Mouse (Mus musculus) forebrain, embryonic 13.5 days (tissue): ENCODE measurements at regions not wholly inside any gene's neighbourhood (a gene's known extent, or its start where the extent isn't known, plus 50 kb on each side); places are given as distances from the start of the nearest gene placed in this dataset.
"Not testable (repeated sequence)": the region's sequence is repeated elsewhere in the genome, so short reads cannot be mapped to it uniquely, and the experiment has no call there.

Experiments used
- ATAC-seq: fragments of 200-750 bp; cut with Nextera tagmentation; 2 replicates; pipeline ENCODE4 v1.8.0; 2017
- H3K27ac ChIP-seq: fragments of 300-500 bp; sonication (generic); 2 replicates; pipeline ENCODE4 v1.5.1; 2015; ENCODE audit warnings: inconsistent platforms, mild to moderate bottlenecking, moderate library complexity
- H3K27me3 ChIP-seq: fragments of 300-500 bp; sonication (generic); 2 replicates; pipeline ENCODE4 v1.6.1; 2015; ENCODE audit warnings: mild to moderate bottlenecking, inconsistent platforms
- H3K36me3 ChIP-seq: fragments of 300-500 bp; sonication (generic); 2 replicates; pipeline ENCODE4 v1.6.1; 2015; ENCODE audit warnings: mild to moderate bottlenecking, inconsistent platforms; ENCODE audit not compliant: poor library complexity, severe bottlenecking
- H3K4me1 ChIP-seq: fragments of 300-500 bp; sonication (generic); 2 replicates; pipeline ENCODE4 v1.6.1; 2015; ENCODE audit warnings: inconsistent platforms
- H3K4me2 ChIP-seq: fragments of 300-500 bp; sonication (generic); 2 replicates; pipeline ENCODE4 v1.6.1; 2015; ENCODE audit warnings: inconsistent platforms, mild to moderate bottlenecking, moderate library complexity
- H3K4me3 ChIP-seq: fragments of 300-500 bp; sonication (generic); 2 replicates; pipeline ENCODE4 v1.5.1; 2015; ENCODE audit warnings: mild to moderate bottlenecking, inconsistent platforms
- H3K9ac ChIP-seq: fragments of 300-500 bp; sonication (generic); 2 replicates; pipeline ENCODE4 v1.6.1; 2015; ENCODE audit warnings: mild to moderate bottlenecking, inconsistent platforms
- H3K9me3 ChIP-seq: fragments of 300-500 bp; sonication (generic); replicated peaks from 2 replicates; pipeline ENCODE4 v1.6.1; 2016; ENCODE audit warnings: inconsistent platforms
- WGBS: fragments of 180-500 bp; shearing (Covaris S2); methylation state at CpG from one replicate; pipeline ENCODE4 v1.1.7; 2015; 5-methylcytosine and 5-hydroxymethylcytosine counted together

DNA sequence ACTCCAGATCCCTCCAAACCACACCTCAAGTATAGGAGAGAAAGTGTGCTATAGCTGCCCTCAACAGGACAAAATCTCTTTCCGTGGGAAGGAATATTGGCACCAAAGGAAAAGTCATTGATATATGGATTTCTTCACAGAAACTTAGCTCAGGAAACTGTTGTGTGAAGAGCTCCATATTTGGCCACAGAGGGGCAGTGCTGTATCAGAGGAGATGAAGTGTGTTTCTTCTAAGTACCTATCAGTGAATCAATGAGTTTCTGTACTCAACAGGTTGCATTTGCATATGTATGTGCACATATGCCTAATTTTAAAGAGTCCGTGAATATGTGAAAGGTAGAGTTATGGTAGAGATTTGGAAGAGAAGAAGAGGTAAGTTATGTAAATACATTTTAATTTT is 493.3 kb downstream of the Dad1 start:
- WGBS: 73% methylated on average over 2 of the region's 2 CpGs
- not testable (repeated sequence) for H3K4me1 ChIP-seq, H3K4me3 ChIP-seq, H3K27ac ChIP-seq, H3K4me2 ChIP-seq, H3K9ac ChIP-seq, ATAC-seq, H3K9me3 ChIP-seq, H3K36me3 ChIP-seq, H3K27me3 ChIP-seq

DNA sequence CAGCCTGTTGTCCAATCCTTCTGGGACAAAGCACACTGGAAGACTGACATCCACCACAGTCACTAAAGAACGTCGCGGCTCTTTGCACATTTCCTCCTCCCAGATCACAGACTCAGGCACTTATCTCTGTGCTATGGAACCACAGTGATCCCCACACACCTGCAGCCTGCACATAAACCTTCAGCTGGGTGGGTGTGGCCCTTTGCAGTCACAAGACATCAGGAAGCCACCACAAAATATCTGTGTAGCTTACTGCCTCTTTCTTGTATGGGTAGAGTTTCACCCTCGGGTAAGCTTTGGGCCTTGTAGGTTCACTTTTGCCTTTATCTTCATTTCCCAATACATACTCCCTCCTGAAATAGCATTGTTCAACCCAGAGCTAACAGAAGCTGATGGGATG is 496.1 kb downstream of the Dad1 start:
- not testable (repeated sequence) for H3K4me3 ChIP-seq, ATAC-seq, H3K36me3 ChIP-seq, H3K4me2 ChIP-seq, H3K9ac ChIP-seq, H3K4me1 ChIP-seq, H3K27ac ChIP-seq, H3K27me3 ChIP-seq, H3K9me3 ChIP-seq
- WGBS: 79% methylated on average over 4 of the region's 4 CpGs

GRCm38 (mm10) chr14:53757095-53757494 is 496.8 kb downstream of the Dad1 start:
- not testable (repeated sequence) for H3K9me3 ChIP-seq, H3K27ac ChIP-seq, H3K27me3 ChIP-seq, H3K9ac ChIP-seq, H3K4me1 ChIP-seq, H3K4me3 ChIP-seq, ATAC-seq, H3K36me3 ChIP-seq, H3K4me2 ChIP-seq
- WGBS: no CpG with 5 or more reads among the region's 1 CpGs

GRCm38 (mm10) chr14:53750703-53751441 is 503.0 kb downstream of the Dad1 start:
- no peaks in the 10 kb centered on the region for H3K27me3 ChIP-seq
- no peaks in the 10 kb centered on the region for H3K36me3 ChIP-seq
- no peaks in the 10 kb centered on the region for H3K4me1 ChIP-seq
- no peak for ATAC-seq
- 84% methylated on average over 4 of the region's 4 CpGs for WGBS
- no peak overlapping the region for H3K4me2 ChIP-seq
- H3K9ac ChIP-seq: no peak overlapping the region
- H3K4me3 ChIP-seq: no peak overlapping the region
- no peak overlapping the region for H3K27ac ChIP-seq
- no peaks in the 10 kb centered on the region for H3K9me3 ChIP-seq

DNA sequence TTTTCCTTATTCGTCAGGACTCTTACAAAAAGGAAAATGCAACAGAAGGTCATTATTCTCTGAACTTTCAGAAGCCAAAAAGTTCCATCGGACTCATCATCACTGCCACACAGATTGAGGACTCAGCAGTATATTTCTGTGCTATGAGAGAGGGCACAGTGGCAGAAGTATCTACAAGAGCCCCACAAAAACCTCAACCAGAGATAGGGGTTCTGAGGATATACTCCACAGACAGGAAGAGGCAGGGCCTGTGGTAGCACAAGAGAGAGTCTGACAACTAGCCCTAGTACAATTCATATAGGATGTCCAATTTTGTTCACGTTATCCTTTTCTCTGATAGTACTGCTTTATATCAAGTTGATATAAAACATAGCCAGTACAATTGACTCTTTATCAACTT is 510.4 kb downstream of the Dad1 start:
- not testable (repeated sequence) for H3K36me3 ChIP-seq, ATAC-seq
- WGBS: 91% methylated on average over 3 of the region's 3 CpGs

GRCm38 (mm10) chr14:53742864-53743263 is 511.0 kb downstream of the Dad1 start:
- not testable (repeated sequence) for H3K9me3 ChIP-seq, H3K9ac ChIP-seq, ATAC-seq, H3K4me1 ChIP-seq, H3K4me2 ChIP-seq, H3K36me3 ChIP-seq, H3K27ac ChIP-seq, H3K4me3 ChIP-seq, H3K27me3 ChIP-seq
- 67% methylated on average over 2 of the region's 2 CpGs for WGBS

More for the DNA sequence above, 510.4 kb downstream of the Dad1 start:
- not testable (repeated sequence) for H3K27ac ChIP-seq, H3K4me1 ChIP-seq, H3K9me3 ChIP-seq, H3K27me3 ChIP-seq, H3K9ac ChIP-seq, H3K4me2 ChIP-seq, H3K4me3 ChIP-seq

- H3K4me1 ChIP-seq, H3K36me3 ChIP-seq, H3K27ac ChIP-seq, H3K9me3 ChIP-seq, ATAC-seq, H3K9ac ChIP-seq, H3K4me2 ChIP-seq, H3K27me3 ChIP-seq, H3K4me3 ChIP-seq: not testable (repeated sequence)
- WGBS: 58% methylated on average over 4 of the region's 4 CpGs
Measured at GRCm38 (mm10) chr14:53741246-53741645, 512.7 kb downstream of the Dad1 start.

DNA sequence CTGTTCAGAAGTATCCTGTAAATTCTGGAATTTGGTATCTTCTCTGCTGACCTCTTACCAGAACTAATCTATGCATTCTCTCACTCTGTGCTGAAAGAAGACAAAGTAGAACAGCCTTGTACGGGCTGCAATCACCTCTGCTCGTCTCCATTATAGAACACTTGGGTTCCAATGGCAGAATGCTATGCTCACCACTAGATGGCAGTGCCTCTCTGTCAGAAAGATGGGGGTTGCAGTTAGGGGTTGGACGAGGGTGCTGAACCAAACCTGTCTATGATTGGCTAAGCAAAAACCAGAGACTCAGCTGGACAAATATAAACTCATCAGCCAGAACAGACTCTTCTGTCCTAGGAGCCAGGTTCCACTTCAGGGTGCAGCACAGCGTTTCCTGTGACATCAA is 515.9 kb downstream of the Dad1 start:
- not testable (repeated sequence) for ATAC-seq, H3K9ac ChIP-seq, H3K27me3 ChIP-seq, H3K9me3 ChIP-seq, H3K36me3 ChIP-seq, H3K4me1 ChIP-seq, H3K4me2 ChIP-seq, H3K4me3 ChIP-seq, H3K27ac ChIP-seq
- WGBS: 39% methylated on average over 4 of the region's 4 CpGs

DNA sequence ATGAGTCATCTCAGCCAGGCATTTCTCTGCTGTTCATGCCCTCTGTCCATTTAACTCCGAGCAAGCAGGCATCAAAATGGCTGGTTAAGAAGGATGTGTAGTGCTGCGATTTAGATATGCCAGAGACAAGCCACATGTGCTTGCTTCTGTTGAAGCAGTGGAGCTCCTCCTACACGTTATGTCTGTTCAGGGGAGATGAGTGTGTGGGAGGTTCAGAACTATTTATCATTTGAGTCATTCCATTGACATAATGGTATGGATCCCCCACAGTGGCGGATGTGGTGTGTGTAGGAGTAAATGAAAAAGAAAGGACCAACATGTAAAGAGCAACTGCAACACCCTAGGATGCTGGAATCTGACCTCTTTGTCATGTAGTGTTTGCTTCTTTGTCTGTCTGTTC is 517.6 kb downstream of the Dad1 start:
- not testable (repeated sequence) for H3K9ac ChIP-seq, H3K9me3 ChIP-seq, H3K27ac ChIP-seq, H3K27me3 ChIP-seq, H3K4me2 ChIP-seq, H3K4me1 ChIP-seq, H3K36me3 ChIP-seq, H3K4me3 ChIP-seq, ATAC-seq
- 75% methylated on average over 4 of the region's 4 CpGs for WGBS

- H3K4me2 ChIP-seq, ATAC-seq, H3K4me3 ChIP-seq, H3K9ac ChIP-seq, H3K27me3 ChIP-seq, H3K9me3 ChIP-seq, H3K27ac ChIP-seq, H3K4me1 ChIP-seq, H3K36me3 ChIP-seq: not testable (repeated sequence)
- no CpG with 5 or more reads among the region's 4 CpGs for WGBS
Measured at GRCm38 (mm10) chr14:53731600-53731999, 522.3 kb downstream of the Dad1 start.

- WGBS: no CpG with 5 or more reads among the region's 7 CpGs
- H3K4me2 ChIP-seq, H3K4me1 ChIP-seq, H3K9me3 ChIP-seq, H3K27me3 ChIP-seq, ATAC-seq, H3K4me3 ChIP-seq, H3K27ac ChIP-seq, H3K9ac ChIP-seq, H3K36me3 ChIP-seq: not testable (repeated sequence)
Measured at GRCm38 (mm10) chr14:53729877-53730276, 524.0 kb downstream of the Dad1 start.

DNA sequence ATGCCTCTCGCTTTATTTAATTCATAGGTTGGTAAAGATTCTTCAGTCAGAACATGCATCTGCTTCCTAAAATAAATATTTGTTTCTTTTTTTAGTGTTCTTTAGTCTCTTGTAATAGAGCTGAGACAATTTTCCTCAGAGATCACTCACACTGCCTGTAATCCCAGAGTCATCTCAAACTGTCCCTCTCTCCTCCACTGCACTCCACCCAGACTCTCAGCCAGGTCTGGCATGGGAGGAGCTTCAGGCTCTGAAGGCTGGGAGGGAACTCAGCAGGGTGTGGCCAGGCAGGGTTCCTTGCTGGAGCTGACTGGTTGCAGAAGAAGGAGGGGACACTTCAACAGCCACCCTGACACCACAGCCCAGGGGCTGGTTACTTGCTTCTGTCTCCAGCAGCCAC is 524.8 kb downstream of the Dad1 start:
- not testable (repeated sequence) for H3K27me3 ChIP-seq, H3K9ac ChIP-seq, H3K4me1 ChIP-seq, H3K4me2 ChIP-seq, H3K9me3 ChIP-seq, H3K27ac ChIP-seq, ATAC-seq, H3K4me3 ChIP-seq, H3K36me3 ChIP-seq
- 88% methylated on average over 1 of the region's 1 CpGs for WGBS

DNA sequence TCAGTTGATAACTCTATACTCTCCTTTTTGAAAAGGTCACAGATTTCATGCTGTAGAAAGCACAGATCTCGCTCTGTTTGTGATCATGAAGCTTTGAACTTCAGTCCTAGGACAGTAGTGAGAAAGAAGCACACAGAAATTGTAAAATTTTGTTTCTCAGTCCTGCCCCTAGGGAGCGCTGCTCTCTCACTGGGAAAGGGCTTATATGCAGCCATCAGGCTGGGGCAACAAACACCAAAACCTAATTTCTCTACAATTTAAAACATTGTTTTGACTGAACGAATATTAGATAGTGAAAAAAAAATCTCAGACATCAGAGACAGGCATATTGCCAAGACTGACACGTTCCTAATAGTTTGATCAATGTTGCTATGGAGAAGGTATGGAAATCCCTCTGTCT is 527.0 kb downstream of the Dad1 start:
- not testable (repeated sequence) for H3K4me2 ChIP-seq, H3K9me3 ChIP-seq, H3K4me1 ChIP-seq, ATAC-seq, H3K27ac ChIP-seq, H3K9ac ChIP-seq, H3K36me3 ChIP-seq, H3K27me3 ChIP-seq, H3K4me3 ChIP-seq
- 45% methylated on average over 2 of the region's 4 CpGs for WGBS
